ENCODE assay signal across 10 mouse cellular contexts in genomic region chr15:78868826-78869233, GRCm38 (mm10). TPM values are rescaled to one million over a fixed set of nuclear protein-coding genes. Genes with fewer than 3 reads are reported as not detected.
DNase-seq lines count a peak whose midpoint lies in the region; ATAC-seq and TF ChIP-seq lines count a peak whose summit lies in the region.
"Had no signal": no experiment of that assay in that cellular context is flagged by ENCODE, and none has a peak within 500 bp of the region (broad histone marks: within the 10 kb centered on the region; RNA-seq: fewer than 3 reads in every experiment).

No protein-coding gene starts in this region.

- no peak overlapping the region for H3K4me3 ChIP-seq in layer of hippocampus, adult 2 months
- no peak overlapping the region for H3K4me3 ChIP-seq in forebrain, embryonic 11.5 days (ENCODE audit: low read depth, low read length)
- H3K4me3 ChIP-seq in limb, embryonic 12.5 days (replicated peaks) = no peak overlapping the region
- H3K4me3 ChIP-seq in olfactory bulb, adult 2 months (ENCODE audit: insufficient read depth, low read depth, low read length) = no peak overlapping the region

- TF ChIP-seq POLR2A in olfactory bulb, adult 2 months (IDR thresholded peaks at IDR 0.05; ENCODE audit: insufficient read depth, low read depth, low read length) = no peak

- no peak overlapping the region for H3K9ac ChIP-seq in forebrain, embryonic 11.5 days (ENCODE audit: low read length)
- H3K9ac ChIP-seq in limb, embryonic 12.5 days (replicated peaks) = 0 out of 2 replicates have a peak overlapping the region, but pooled peaks have one; percentile 4

- no peaks in the 10 kb centered on the region for H3K27me3 ChIP-seq in forebrain, embryonic 11.5 days (ENCODE audit: control insufficient read depth, insufficient read depth, low read length)
- no peaks in the 10 kb centered on the region for H3K27me3 ChIP-seq in limb, embryonic 12.5 days

- H3K4me2 ChIP-seq in forebrain, embryonic 11.5 days (ENCODE audit: low read depth, low read length, severe bottlenecking) = no peak overlapping the region
- H3K4me2 ChIP-seq in limb, embryonic 12.5 days = no peak overlapping the region

- DNase-seq in layer of hippocampus, adult 2 months (ENCODE audit: low spot score in 2 of 2) = no peak
- no peak for DNase-seq in layer of hippocampus, postnatal 36 days
- no peak for DNase-seq in forebrain, embryonic 11.5 days (ENCODE audit: low spot score)
- no peak for DNase-seq in gastrocnemius, postnatal 25 days
- DNase-seq in ovary, postnatal 10 days (ENCODE audit: low spot score) = no peak
- DNase-seq in left cerebral cortex, postnatal 36 days (ENCODE audit: low spot score in 2 of 2) = no peak
- DNase-seq: right cerebral cortex, postnatal 25 days had no signal

- H3K36me3 ChIP-seq in forebrain, embryonic 11.5 days (ENCODE audit: control insufficient read depth, insufficient read depth, low read length) = no peaks in the 10 kb centered on the region
- no peaks in the 10 kb centered on the region for H3K36me3 ChIP-seq in limb, embryonic 12.5 days

- H3K27ac ChIP-seq in layer of hippocampus, adult 2 months = peak overlapping the region; percentile 65; the same call in 1 of the 2 replicates
- peak overlapping the region; percentile 34; the same call in 1 of the 2 replicates for H3K27ac ChIP-seq in forebrain, embryonic 11.5 days (ENCODE audit: low read depth, low read length)
- H3K27ac ChIP-seq in limb, embryonic 12.5 days = peak overlapping the region; percentile 83
- peak overlapping the region; percentile 62; the same call in 1 of the 2 replicates for H3K27ac ChIP-seq in olfactory bulb, adult 2 months (ENCODE audit: insufficient read depth, low read depth, low read length)

- H3K4me1 ChIP-seq in forebrain, embryonic 11.5 days (replicated peaks; ENCODE audit: control insufficient read depth, insufficient read depth, low read length) = 0 out of 2 replicates have a peak, but pooled peaks cover under 1% of the 10 kb centered on the region
- H3K4me1 ChIP-seq in limb, embryonic 12.5 days (replicated peaks) = peaks cover 9% of the 10 kb centered on the region
- H3K4me1 ChIP-seq in olfactory bulb, adult 2 months (ENCODE audit: control insufficient read depth, insufficient read depth, low read length) = peaks cover 12% of the 10 kb centered on the region

- TF ChIP-seq CTCF in layer of hippocampus, adult 2 months (conservative IDR thresholded peaks at IDR 0.05) = no peak
- TF ChIP-seq CTCF in olfactory bulb, adult 2 months (IDR thresholded peaks at IDR 0.05; ENCODE audit: insufficient read depth, low read depth, low read length) = no peak

- 0 out of 2 replicates have a peak, but pooled peaks have one; percentile 27 for ATAC-seq in forebrain, embryonic 11.5 days (replicated peaks; ENCODE audit: low FRiP score)
- ATAC-seq in limb, embryonic 12.5 days (ENCODE audit: insufficient number of reproducible peaks, insufficient read depth, low FRiP score, low TSS enrichment, low read depth) = no peak

- intact Hi-C loops in left cerebral cortex, postnatal 36 days (cut with DNase I) = loop anchor here (5.0 kb wide), 1 partner anchor 42 kb away; no protein-coding TSS in a partner anchor

- H3K9me3 ChIP-seq in forebrain, embryonic 11.5 days (ENCODE audit: control insufficient read depth, low read length) = no peaks in the 10 kb centered on the region
- no peaks in the 10 kb centered on the region for H3K9me3 ChIP-seq in limb, embryonic 12.5 days

- WGBS in forebrain, embryonic 11.5 days = 48% methylated on average over 7 of the region's 7 CpGs
- WGBS in limb, embryonic 12.5 days = 60% methylated on average over 7 of the region's 7 CpGs
- 45% methylated on average over 7 of the region's 7 CpGs for WGBS in olfactory bulb, adult 2 months

RNA-seq across cellular contexts. Expression of gene Gga1, which starts 8.2 kb away (rescaled TPM):
- total RNA-seq in layer of hippocampus, adult 2 months (2021) = 10 to 100 TPM; 64.0 to 64.7 TPM
- 10 to 100 TPM; 56.2 to 58.6 TPM for total RNA-seq in layer of hippocampus, postnatal 36 days (2021)
- 45.0 and 47.8 TPM in 2 replicates for polyA plus RNA-seq in forebrain, embryonic 11.5 days (2014; fragmentation: Nextera tagmentation; extraction: Ambion mirVana)
- polyA plus RNA-seq in limb, embryonic 12.5 days (2016; fragmentation: Nextera tagmentation; extraction: Ambion mirVana) = 45.9 and 47.4 TPM in 2 replicates
- not detected in 2 replicates for polyA plus RNA-seq in olfactory bulb, adult 2 months (2012; ENCODE audit: insufficient read depth, insufficient read length, low replicate concordance, missing spikeins)
- total RNA-seq in gastrocnemius, postnatal 25 days (2021) = 10 to 100 TPM; 33.5 to 34.2 TPM
- total RNA-seq in left cerebral cortex, postnatal 36 days (2021) = 10 to 100 TPM; 57.6 to 65.0 TPM

RNA-seq across cellular contexts. Expression of gene Lgals2, which starts 13.5 kb away (rescaled TPM):
- not detected for total RNA-seq in layer of hippocampus, adult 2 months (2021)
- total RNA-seq in layer of hippocampus, postnatal 36 days (2021) = not detected
- polyA plus RNA-seq in forebrain, embryonic 11.5 days (2014; fragmentation: Nextera tagmentation; extraction: Ambion mirVana) = not detected in 2 replicates
- not detected in 2 replicates for polyA plus RNA-seq in limb, embryonic 12.5 days (2016; fragmentation: Nextera tagmentation; extraction: Ambion mirVana)
- polyA plus RNA-seq in olfactory bulb, adult 2 months (2012; ENCODE audit: insufficient read depth, insufficient read length, low replicate concordance, missing spikeins) = not detected in 2 replicates
- not detected for total RNA-seq in gastrocnemius, postnatal 25 days (2021)
- total RNA-seq in left cerebral cortex, postnatal 36 days (2021) = not detected
- total RNA-seq: left cerebral cortex, adult 18-20 months had no signal

RNA-seq across cellular contexts. Expression of gene Cdc42ep1, which starts 26.4 kb away (rescaled TPM):
- 10 to 100 TPM; 12.2 to 13.7 TPM for total RNA-seq in layer of hippocampus, adult 2 months (2021)
- total RNA-seq in layer of hippocampus, postnatal 36 days (2021) = 10 to 100 TPM; 12.4 to 13.2 TPM
- 9.6 and 10.4 TPM in 2 replicates for polyA plus RNA-seq in forebrain, embryonic 11.5 days (2014; fragmentation: Nextera tagmentation; extraction: Ambion mirVana)
- polyA plus RNA-seq in limb, embryonic 12.5 days (2016; fragmentation: Nextera tagmentation; extraction: Ambion mirVana) = 14.3 and 15.8 TPM in 2 replicates
- polyA plus RNA-seq in olfactory bulb, adult 2 months (2012; ENCODE audit: insufficient read depth, insufficient read length, low replicate concordance, missing spikeins) = not detected in 2 replicates
- 10 to 100 TPM in 1 of 2 experiments, 1 to 10 TPM in 1; 9.3 to 10.5 TPM for total RNA-seq in gastrocnemius, postnatal 25 days (2021)
- total RNA-seq in left cerebral cortex, postnatal 36 days (2021) = 10 to 100 TPM; 14.4 to 16.5 TPM

RNA-seq across cellular contexts. Expression of gene Gm49510, which starts 30.6 kb away (rescaled TPM):
- total RNA-seq in layer of hippocampus, adult 2 months (2021) = under 1 TPM in 1 of 2 experiments, not detected in 1; 0.27 TPM
- under 1 TPM in 1 of 2 experiments, not detected in 1; 0.33 TPM for total RNA-seq in layer of hippocampus, postnatal 36 days (2021)
- 0.13 TPM in 1 of 2 replicates, not detected in the other for polyA plus RNA-seq in forebrain, embryonic 11.5 days (2014; fragmentation: Nextera tagmentation; extraction: Ambion mirVana)
- 0.16 and 0.41 TPM in 2 replicates for polyA plus RNA-seq in limb, embryonic 12.5 days (2016; fragmentation: Nextera tagmentation; extraction: Ambion mirVana)
- polyA plus RNA-seq in olfactory bulb, adult 2 months (2012; ENCODE audit: insufficient read depth, insufficient read length, low replicate concordance, missing spikeins) = not detected in 2 replicates
- under 1 TPM in 1 of 2 experiments, not detected in 1; 0.11 TPM for total RNA-seq in gastrocnemius, postnatal 25 days (2021)
- total RNA-seq in left cerebral cortex, postnatal 36 days (2021) = under 1 TPM in 1 of 2 experiments, not detected in 1; 0.97 TPM

RNA-seq across cellular contexts. Expression of gene Sh3bp1, which starts 30.7 kb away (rescaled TPM):
- 10 to 100 TPM; 27.7 to 41.8 TPM for total RNA-seq in layer of hippocampus, adult 2 months (2021)
- total RNA-seq in layer of hippocampus, postnatal 36 days (2021) = 10 to 100 TPM; 32.0 to 33.3 TPM
- polyA plus RNA-seq in forebrain, embryonic 11.5 days (2014; fragmentation: Nextera tagmentation; extraction: Ambion mirVana) = 15.8 and 17.3 TPM in 2 replicates
- 37.0 and 40.3 TPM in 2 replicates for polyA plus RNA-seq in limb, embryonic 12.5 days (2016; fragmentation: Nextera tagmentation; extraction: Ambion mirVana)
- not detected in 2 replicates for polyA plus RNA-seq in olfactory bulb, adult 2 months (2012; ENCODE audit: insufficient read depth, insufficient read length, low replicate concordance, missing spikeins)
- total RNA-seq in gastrocnemius, postnatal 25 days (2021) = 1 to 10 TPM; 2.6 to 3.1 TPM
- 10 to 100 TPM; 23.7 to 31.5 TPM for total RNA-seq in left cerebral cortex, postnatal 36 days (2021)
